Mouse (Mus musculus) hindbrain, embryonic 16.5 days (tissue): ENCODE measurements around the gene Ccr4. TPM values are rescaled to one million over a fixed set of nuclear protein-coding genes. Genes with fewer than 3 reads are reported as not detected.
A peak's percentile ranks its signal among the peaks of the same experiment; 100 is the strongest.
"Not testable (repeated sequence)": the region's sequence is repeated elsewhere in the genome, so short reads cannot be mapped to it uniquely, and the experiment has no call there.

Experiments used
- ATAC-seq: fragments of 200-750 bp; cut with Nextera tagmentation; 2 replicates; pipeline ENCODE4 v1.8.0; 2017; ENCODE audit warnings: moderate TSS enrichment, moderate library complexity
- H3K27ac ChIP-seq: fragments of 300-500 bp; sonication (generic); 2 replicates; pipeline ENCODE4 v1.5.1; 2014; ENCODE audit warnings: low read depth, mild to moderate bottlenecking, control low read depth, low read length, moderate library complexity
- H3K27me3 ChIP-seq: fragments of 300-500 bp; sonication (generic); replicated peaks from 2 replicates; pipeline ENCODE4 v1.6.1; 2014; ENCODE audit warnings: low read length; ENCODE audit not compliant: control insufficient read depth, insufficient read depth
- H3K36me3 ChIP-seq: fragments of 300-500 bp; sonication (generic); 2 replicates; pipeline ENCODE4 v1.6.1; 2014; ENCODE audit warnings: mild to moderate bottlenecking, low read length, moderate library complexity, mixed read lengths; ENCODE audit not compliant: control insufficient read depth, insufficient read depth
- H3K4me1 ChIP-seq: fragments of 300-500 bp; sonication (generic); 2 replicates; pipeline ENCODE4 v1.6.1; 2014; ENCODE audit warnings: low read depth, low read length; ENCODE audit not compliant: control insufficient read depth, insufficient read depth
- H3K4me2 ChIP-seq: fragments of 300-500 bp; sonication (generic); 2 replicates; pipeline ENCODE4 v1.6.1; 2014; ENCODE audit warnings: mild to moderate bottlenecking, low read length, control low read depth, moderate library complexity
- H3K4me3 ChIP-seq: fragments of 300-500 bp; sonication (generic); 2 replicates; pipeline ENCODE4 v1.5.1; 2014; ENCODE audit warnings: mild to moderate bottlenecking, low read length, control low read depth, moderate library complexity
- H3K9ac ChIP-seq: fragments of 300-500 bp; sonication (generic); 2 replicates; pipeline ENCODE4 v1.6.1; 2014; ENCODE audit warnings: low read depth, mild to moderate bottlenecking, control low read depth, low read length, moderate library complexity
- H3K9me3 ChIP-seq: fragments of 300-500 bp; sonication (generic); 2 replicates; pipeline ENCODE4 v1.6.1; 2014; ENCODE audit warnings: mild to moderate bottlenecking, low read length, moderate library complexity; ENCODE audit not compliant: control insufficient read depth
- WGBS: fragments of 180-500 bp; shearing (Covaris S2); extraction: QIAGEN DNeasy Blood & Tissue Kit; methylation state at CpG from one replicate; pipeline ENCODE4 v1.1.7; 2014; 5-methylcytosine and 5-hydroxymethylcytosine counted together
- polyA plus RNA-seq: library from polyadenylated mRNA; unstranded; fragments of >200 nt; fragmentation: Nextera tagmentation; extraction: Ambion mirVana; gene quantifications from 2 replicates; pipeline ENCODE4 v1.2.1, GENCODE M21; 2015

The Ccr4 gene
- polyA plus RNA-seq, 1 experiment from 2014 or later: not detected

DNA sequence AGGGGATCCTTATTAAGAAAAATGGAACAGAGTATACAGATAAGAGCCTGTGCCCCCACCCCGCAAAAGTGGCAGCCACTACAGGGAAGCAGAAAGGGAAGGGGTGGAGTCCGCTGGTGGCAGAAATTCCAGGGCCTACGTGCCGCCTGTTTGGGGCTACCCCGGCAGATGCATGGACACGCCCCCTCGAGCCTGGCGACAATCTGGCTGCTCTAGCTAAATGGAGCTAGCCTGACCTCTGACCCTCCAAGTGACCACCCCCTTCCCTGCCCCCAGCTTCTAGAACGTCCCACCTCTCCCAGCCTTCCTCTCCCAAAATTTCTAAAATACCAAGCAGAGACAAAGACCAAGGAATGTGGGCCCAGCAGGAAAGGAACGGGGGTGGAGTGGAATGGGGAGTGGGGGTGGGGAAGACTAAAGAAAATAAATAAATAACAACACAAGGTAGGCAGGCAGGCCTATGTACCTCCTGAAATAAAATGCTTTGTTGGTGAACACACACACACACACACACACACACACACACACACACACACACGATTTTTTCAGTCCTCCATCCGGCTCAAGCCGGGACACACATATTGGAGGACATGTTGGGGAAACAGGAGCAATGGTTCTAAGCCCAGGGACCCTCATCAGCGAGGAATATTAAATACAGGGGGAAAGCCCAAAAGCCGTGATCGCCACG, 23.4 kb upstream of the Ccr4 start:
- peaks cover 17% of the 10 kb centered on the region for H3K4me1 ChIP-seq
- WGBS: 16% methylated on average over 17 of the region's 17 CpGs
- no peak overlapping the region for H3K4me3 ChIP-seq
- H3K27me3 ChIP-seq: no peaks in the 10 kb centered on the region
- no peak for ATAC-seq
- H3K9me3 ChIP-seq: no peaks in the 10 kb centered on the region
- H3K4me2 ChIP-seq: peak overlapping the region; percentile 13; the same call in 1 of the 2 replicates
- no peak overlapping the region for H3K9ac ChIP-seq
- H3K27ac ChIP-seq: no peak overlapping the region
- no peaks in the 10 kb centered on the region for H3K36me3 ChIP-seq

DNA sequence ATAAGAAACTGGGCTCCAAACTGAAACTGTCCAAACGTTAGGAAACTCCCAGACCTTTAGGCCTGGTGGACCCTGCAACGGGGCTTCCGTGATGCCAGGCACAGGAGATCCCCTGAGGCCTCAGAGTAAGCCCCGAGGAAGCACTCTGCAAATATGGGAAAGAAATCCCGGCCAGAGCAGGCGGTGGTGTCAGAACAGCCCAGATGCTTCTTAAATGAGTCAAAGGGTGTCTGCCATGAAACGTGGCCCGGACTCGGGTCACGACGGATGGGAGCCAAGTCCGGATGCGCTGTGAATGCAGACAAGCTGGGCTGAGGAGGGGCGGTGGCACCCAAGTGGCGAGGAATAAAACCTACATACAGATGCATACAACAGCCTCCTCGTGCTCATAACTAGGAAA, 22.4 kb upstream of the Ccr4 start:
- H3K27ac ChIP-seq: no peak overlapping the region
- H3K4me1 ChIP-seq: peaks cover 17% of the 10 kb centered on the region
- no peak for ATAC-seq
- no peak overlapping the region; the same call in 1 of the 2 replicates for H3K4me3 ChIP-seq
- H3K36me3 ChIP-seq: no peaks in the 10 kb centered on the region
- peak overlapping the region; percentile 35; the same call in 1 of the 2 replicates for H3K9ac ChIP-seq
- H3K9me3 ChIP-seq: no peaks in the 10 kb centered on the region
- 6% methylated on average over 16 of the region's 16 CpGs for WGBS
- H3K27me3 ChIP-seq: no peaks in the 10 kb centered on the region
- peak overlapping the region; percentile 38 for H3K4me2 ChIP-seq

DNA sequence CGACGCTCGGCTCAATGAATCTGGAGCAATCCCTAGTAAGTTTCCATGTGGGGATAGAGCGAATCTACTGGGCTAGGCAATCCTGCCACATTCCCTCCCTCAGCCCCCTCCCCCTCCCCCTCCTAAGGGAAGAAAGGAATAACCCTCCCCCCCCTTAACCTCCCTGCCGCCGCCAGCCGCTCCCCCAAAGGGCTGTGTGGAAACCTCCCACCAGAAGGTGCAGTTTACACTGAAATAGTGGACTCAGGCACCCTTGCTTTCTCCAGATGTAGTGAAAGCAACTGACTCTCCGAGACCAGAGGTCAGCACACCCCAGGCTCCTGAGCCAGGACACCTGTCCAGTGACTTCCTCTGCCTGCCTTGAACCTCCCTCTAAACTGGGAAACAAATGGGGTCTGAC, 21.9 kb upstream of the Ccr4 start:
- WGBS: 10% methylated on average over 8 of the region's 8 CpGs
- no peak for ATAC-seq
- Histone ChIP-seq H3K9ac (no peak overlapping the region), H3K4me2 (peak overlapping the region; percentile 38; the same call in 1 of the 2 replicates), H3K36me3 (no peaks in the 10 kb centered on the region), H3K27me3 (no peaks in the 10 kb centered on the region), H3K4me3 (no peak overlapping the region), H3K27ac (no peak overlapping the region), H3K9me3 (no peaks in the 10 kb centered on the region), H3K4me1 (peaks cover 17% of the 10 kb centered on the region)

DNA sequence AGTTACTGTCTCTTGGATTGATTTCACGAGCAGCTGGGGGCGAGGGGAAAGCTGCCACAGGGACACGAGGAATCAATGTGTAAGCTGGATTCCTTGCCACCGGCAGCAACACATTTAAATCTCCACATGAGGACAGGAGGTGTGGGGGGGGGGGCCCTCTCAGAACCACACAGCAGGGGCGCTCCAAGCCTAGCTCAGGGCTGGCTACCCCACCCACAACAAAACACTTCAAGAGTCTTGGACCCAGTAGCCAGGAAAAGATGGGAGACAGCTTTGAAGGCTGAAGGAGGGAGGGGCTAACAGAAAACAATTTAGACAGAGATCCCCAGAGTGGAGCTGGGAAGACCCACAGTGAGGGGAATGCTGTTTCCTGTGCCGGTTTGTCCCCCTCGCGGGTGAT, 21.2 kb upstream of the Ccr4 start:
- Histone ChIP-seq H3K9me3 (no peaks in the 10 kb centered on the region), H3K4me1 (peaks cover 17% of the 10 kb centered on the region), H3K27me3 (no peaks in the 10 kb centered on the region), H3K4me2 (no peak overlapping the region), H3K36me3 (no peaks in the 10 kb centered on the region), H3K4me3 (no peak overlapping the region), H3K9ac (no peak overlapping the region; the same call in 1 of the 2 replicates), H3K27ac (no peak overlapping the region)
- no peak for ATAC-seq
- WGBS: 2% methylated on average over 8 of the region's 8 CpGs

DNA sequence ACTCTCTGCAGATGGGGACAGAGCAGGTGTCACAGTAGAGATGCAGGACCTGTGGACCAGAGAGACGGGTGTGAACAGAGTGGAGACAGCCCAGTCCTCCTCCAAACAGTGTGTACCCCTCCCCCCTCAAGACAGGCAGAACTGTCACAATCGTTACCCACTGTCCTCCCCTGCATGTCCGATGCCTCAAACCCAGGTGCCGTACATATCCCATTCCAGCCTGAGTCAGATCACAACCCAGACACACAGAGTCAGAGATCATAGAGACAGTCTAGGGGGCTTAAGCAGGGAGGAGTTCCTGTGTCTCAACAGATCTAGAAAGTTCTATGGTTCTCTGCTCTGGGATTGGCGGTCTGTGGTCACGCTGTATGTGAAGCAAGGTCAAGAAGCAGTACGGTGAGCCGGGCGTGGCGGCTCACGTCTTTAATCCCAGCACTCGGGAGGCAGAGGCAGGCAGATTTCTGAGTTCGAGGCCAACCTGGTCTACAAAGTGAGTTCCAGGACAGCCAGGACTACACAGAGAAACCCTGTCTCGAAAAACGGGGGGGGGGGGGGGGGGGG, 20.4 kb upstream of the Ccr4 start:
- Histone ChIP-seq H3K9me3 (no peaks in the 10 kb centered on the region), H3K4me1 (peaks cover 17% of the 10 kb centered on the region), H3K36me3 (no peaks in the 10 kb centered on the region), H3K27ac (no peak overlapping the region), H3K4me2 (no peak overlapping the region), H3K9ac (no peak overlapping the region), H3K4me3 (no peak overlapping the region), H3K27me3 (no peaks in the 10 kb centered on the region)
- no peak for ATAC-seq
- WGBS: 92% methylated on average over 12 of the region's 15 CpGs

DNA sequence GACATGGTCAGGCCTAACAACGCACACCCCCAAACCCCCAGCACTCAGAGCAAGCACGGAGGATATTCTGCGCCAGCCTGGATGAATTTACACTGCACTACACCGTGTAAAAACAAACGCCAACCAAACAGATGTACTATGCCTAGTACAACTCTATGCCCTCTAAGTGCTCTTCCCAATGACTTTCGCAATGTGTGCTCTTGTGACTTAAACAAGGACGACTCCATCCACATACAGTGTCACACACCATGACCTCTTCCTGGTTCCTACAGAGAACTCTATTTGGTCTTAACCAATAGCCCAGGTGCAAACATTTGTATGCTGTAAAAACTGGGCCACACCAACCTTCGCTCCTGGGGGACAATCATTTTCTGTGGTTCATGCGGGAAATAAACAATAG, 17.8 kb upstream of the Ccr4 start:
- H3K27me3 ChIP-seq: no peaks in the 10 kb centered on the region
- H3K9me3 ChIP-seq: no peaks in the 10 kb centered on the region
- H3K9ac ChIP-seq: no peak overlapping the region
- H3K4me1 ChIP-seq: peaks cover 15% of the 10 kb centered on the region
- no peaks in the 10 kb centered on the region for H3K36me3 ChIP-seq
- H3K4me2 ChIP-seq: no peak overlapping the region
- no peak overlapping the region for H3K4me3 ChIP-seq
- no peak overlapping the region for H3K27ac ChIP-seq
- 93% methylated on average over 9 of the region's 9 CpGs for WGBS
- ATAC-seq: no peak

DNA sequence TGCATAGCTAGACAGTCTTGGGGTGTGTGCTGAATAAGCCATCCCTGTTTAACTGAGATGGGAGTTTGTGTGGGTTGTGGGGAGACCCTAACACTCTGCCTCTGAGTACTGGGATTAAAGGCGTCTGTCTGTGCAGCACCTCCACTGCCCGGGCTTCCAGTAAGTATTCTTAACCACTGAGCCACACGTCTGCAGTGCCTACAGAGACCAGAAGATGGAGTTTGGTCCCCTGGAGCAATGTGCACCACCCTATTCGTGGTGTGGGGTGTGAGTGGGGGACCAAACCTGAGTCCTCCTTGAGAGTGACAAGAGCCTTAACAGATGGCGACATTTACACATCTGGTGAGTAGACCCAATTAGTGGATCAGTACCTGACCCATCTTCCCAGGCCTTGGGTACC, 17.3 kb upstream of the Ccr4 start:
- Histone ChIP-seq H3K36me3 (no peaks in the 10 kb centered on the region), H3K27ac (no peak overlapping the region), H3K9me3 (no peaks in the 10 kb centered on the region), H3K4me3 (no peak overlapping the region), H3K9ac (no peak overlapping the region), H3K4me1 (peaks cover 13% of the 10 kb centered on the region), H3K27me3 (no peaks in the 10 kb centered on the region), H3K4me2 (no peak overlapping the region)
- WGBS: 59% methylated on average over 5 of the region's 5 CpGs
- ATAC-seq: no peak

DNA sequence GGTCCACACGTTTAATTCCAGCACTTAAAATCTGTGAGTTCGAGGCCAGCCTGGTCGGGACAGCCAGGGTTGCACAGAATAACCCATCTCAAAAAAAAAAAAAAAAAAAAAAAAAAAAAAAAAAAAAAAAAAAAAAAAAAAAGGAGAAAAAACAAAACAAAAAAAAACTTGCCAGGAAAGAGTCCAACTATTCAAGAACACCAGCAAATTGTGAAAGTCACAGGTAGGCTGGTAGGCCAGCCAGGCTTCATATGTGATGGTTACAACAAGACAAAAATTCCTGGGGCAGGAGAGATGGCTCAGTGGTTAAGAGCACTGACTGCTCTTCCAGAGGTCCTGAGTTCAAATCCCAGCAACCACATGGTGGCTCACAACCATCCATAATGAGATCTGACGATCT, 15.8 kb upstream of the Ccr4 start:
- H3K4me1 ChIP-seq, H3K27me3 ChIP-seq, H3K27ac ChIP-seq, ATAC-seq, H3K9ac ChIP-seq, H3K9me3 ChIP-seq, H3K4me3 ChIP-seq, H3K4me2 ChIP-seq, H3K36me3 ChIP-seq: not testable (repeated sequence)
- WGBS: 74% methylated on average over 4 of the region's 4 CpGs

DNA sequence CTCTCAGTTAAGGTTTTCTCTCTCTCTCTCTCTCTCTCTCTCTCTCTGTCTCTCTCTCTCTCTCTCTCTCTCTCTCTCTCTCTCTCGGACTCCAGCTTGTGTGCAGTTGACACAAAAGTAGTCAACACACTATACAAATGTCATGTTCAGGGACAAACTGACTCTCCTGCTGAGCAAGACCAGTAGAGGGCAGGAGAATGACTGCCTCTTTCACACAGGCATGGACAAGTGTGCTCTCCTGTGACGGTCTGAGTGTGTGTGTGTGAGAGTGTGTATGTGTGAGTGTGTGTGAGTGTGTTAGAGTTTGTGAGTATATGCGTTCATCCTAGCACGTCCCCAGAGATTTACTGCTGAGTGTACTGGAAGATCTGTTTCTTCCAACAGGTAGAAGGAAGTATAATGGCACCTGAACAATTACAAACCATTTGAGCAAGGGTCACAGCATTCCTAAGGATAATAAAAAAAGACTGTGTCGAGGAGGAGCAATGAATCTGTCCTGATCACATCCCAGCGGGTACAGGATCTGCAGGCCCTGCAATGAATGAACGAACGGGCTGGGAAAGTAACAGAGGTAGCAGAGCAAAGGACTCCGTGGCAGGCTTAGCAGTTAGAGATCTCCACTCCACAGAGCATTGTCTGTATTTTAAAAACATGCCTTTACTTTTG, 14.2 kb upstream of the Ccr4 start:
- Histone ChIP-seq H3K9me3 (peaks cover under 1% of the 10 kb centered on the region; the same call in 1 of the 2 replicates), H3K27ac (no peak overlapping the region), H3K9ac (no peak overlapping the region), H3K36me3 (no peaks in the 10 kb centered on the region), H3K4me1 (no peaks in the 10 kb centered on the region), H3K27me3 (no peaks in the 10 kb centered on the region), H3K4me2 (no peak overlapping the region), H3K4me3 (no peak overlapping the region)
- no peak for ATAC-seq
- WGBS: 70% methylated on average over 9 of the region's 9 CpGs
